Mouse (Mus musculus) testis, adult 2 months (tissue): ENCODE measurements around the gene Duxf3.

Experiments used
- CTCF ChIP-seq: fragments of 200-500 bp; IDR thresholded peaks from 2 replicates; pipeline ENCODE4 v1.5.1; 2012; ENCODE audit warnings: low read depth, mild to moderate bottlenecking, inconsistent platforms, low read length, moderate library complexity; ENCODE audit not compliant: control insufficient read depth, insufficient read depth, insufficient replicate concordance
- POLR2A ChIP-seq: fragments of 200-500 bp; IDR thresholded peaks from 2 replicates; pipeline ENCODE4 v1.6.1; 2012; ENCODE audit warnings: low read depth, mild to moderate bottlenecking, inconsistent platforms, low read length, moderate library complexity; ENCODE audit not compliant: control insufficient read depth

DNA sequence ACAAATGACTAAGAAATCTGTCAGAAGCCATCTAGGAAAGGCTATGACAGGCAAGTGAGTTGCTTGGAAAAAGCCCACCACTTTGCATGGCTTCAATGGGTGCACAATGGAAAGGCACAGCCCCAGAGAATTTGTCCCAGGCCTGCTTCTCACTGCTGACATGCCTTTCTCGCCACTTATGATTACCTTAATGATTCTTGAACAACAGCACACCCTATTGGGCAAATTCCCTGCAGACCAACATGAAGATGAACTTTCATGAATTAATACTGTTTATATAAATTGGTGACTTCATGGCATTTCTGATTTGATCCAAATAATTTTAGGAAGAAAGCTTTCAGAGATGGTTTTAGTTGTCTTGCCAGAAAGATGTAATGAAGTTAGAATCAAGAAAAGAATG lies 17.1 kb upstream of the Duxf3 start:
- no peak for TF ChIP-seq CTCF
- TF ChIP-seq POLR2A: no peak
